Mouse (Mus musculus) heart, adult 8-10 months (tissue): ENCODE results near the gene Wdr24. TPM values are rescaled to one million over a fixed set of nuclear protein-coding genes. Genes with fewer than 3 reads are reported as not detected.
A peak's percentile ranks its signal among the peaks of the same experiment; 100 is the strongest.
"Not testable (repeated sequence)": the region's sequence is repeated elsewhere in the genome, so short reads cannot be mapped to it uniquely, and the experiment has no call there.

Source experiments
- DNase-seq: peaks from one replicate; pipeline ENCODE4 v3.0.0; 2022; ENCODE audit warnings: low spot score
- total RNA-seq, 4 experiments: library from RNA; stranded (reverse); gene quantifications; 2 replicates each; pipeline ENCODE4 v1.2.4; 2022

The Wdr24 gene
- total RNA-seq, 4 experiments from 2014 or later: 11.2 to 12.6 (median 12.1) TPM

DNA sequence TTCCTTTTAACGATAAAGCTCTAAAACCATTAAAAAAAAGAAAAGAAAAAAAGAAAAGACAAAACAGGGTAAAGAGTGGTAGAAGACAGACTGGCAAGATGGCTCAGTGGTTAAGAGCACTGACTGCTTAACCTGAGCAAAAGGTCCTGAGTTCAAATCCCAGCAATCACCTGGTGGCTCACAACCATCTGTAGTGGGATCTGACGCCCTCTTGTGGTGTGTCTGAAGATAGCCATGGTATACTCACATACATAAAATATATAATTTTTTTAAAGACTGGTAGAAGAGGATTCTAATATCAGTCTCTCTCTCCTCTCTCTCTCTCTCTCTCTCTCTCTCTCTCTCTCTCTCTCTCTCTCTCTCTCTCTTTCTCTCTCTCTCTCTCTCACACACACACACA lies 16.0 kb upstream of the Wdr24 start:
- not testable (repeated sequence) for DNase-seq

DNA sequence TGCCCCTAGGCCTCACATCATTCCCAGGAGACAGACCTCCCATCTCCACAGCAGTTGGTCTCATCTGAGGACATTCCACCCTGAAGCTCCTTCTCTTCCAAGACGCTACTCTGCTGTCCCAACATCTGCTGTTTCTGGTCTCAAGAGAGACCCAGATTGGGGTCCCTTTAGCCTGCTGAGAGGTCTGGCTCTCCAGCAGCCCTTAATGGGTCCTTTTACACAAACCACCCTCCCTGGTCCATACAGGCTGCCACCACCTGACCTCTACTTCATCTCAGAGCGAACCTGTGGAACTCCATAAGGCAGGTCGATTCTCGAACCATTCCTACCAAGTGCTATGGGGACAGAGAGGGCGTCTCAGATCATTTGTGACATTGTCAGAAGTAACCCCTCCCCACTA lies 15.4 kb upstream of the Wdr24 start:
- no peak for DNase-seq

DNA sequence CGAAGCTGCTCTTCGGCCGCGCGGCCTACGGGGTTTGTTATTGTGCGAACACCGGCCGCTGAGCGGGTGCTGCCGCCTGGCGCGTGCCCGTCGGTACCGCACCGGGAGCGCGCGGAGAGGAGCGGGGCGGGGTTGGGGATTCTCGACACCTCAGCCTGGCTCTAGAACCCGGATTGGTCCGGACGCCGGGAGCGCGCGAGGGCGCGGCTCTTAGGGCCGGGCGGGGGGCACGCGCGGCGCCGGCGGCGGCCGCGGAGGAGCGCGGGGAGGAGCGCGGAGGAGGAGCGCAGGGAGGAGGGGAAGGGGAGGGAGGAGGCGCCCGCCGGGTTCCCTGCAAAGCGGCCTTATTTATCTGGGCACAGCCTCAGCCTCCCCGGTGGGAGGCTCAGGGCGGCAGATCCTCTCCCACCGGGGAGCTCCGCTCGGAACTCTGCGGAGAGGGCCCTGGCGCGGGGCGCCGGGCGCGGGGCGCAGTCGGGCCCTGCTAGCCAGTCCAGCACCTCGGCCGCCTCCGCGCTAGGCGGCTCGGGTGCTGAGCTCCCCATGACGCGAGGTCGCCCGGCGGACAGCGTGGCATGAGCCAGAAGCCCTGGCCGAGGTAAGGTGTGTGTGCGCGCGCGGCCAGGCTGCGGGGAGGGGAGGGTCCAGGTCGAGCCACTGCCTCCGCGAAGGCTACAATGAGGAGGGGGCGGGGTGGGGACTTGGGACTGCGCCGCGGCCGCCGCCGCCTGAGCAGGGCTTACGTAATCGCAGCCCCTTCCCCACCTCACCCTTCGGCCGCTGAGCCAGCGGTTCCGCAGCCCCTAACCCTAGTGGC lies 14.4 kb upstream of the Wdr24 start, which contains the start of gene Fbxl16:
Gene Fbxl16 (plus strand): TSS at position 297 of the 817 bp plus-strand sequence.
- no peak for DNase-seq

DNA sequence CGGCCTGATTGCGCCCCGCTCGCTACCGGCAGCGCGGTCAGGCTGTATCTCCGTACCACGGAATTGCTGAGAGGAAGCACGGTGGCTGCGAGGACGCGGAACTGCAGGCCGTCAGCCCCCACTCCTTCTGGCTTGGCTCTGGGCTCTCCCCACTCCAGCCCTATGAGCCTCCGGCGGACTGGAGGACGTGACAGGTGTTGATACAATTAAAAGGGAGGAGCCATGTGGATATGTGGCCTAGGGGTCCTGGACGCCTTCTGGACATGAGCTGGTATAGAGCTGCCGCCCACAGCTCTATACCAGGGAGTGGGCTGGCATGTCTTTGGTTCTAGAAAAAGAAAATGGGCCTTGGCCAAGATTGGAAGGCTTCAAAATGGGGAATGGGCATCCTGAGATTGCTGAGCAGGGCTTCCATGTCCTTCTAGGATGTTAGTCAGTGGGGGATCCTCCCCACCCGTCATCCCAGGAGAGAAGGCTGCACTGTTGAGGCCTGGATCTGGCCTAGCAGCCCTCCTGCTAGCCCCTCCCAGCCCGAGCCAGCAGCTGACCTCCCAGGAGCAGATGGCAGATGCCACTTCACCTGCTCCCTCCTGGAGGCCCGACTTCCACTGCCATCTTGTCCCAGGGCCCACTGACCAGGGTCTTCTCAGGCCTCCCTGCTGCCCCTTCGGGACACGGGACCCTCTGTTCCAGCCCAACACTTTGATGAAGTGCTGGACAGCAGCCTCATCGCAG lies 13.7 kb upstream of the Wdr24 start:
- DNase-seq: no peak

DNA sequence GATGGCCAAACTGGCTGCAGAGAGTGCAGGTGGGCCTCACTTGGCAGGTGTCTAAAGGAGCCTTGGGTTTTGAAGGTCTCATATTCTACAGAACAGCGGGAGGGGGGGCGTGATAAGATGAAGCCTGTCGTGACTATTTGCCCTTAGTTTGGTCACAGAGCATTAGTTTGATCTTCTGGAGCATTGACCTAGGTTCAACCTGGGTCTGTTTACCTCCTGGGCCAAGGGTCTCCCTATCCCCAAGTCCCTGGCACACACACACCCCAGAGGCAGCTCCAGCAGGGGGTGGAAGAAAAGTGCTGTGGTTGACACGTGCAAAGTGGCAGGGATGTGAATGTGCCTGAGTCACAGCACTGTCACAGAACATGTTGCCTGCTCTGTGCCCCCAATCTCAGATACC lies 12.5 kb upstream of the Wdr24 start:
- DNase-seq: no peak

DNA sequence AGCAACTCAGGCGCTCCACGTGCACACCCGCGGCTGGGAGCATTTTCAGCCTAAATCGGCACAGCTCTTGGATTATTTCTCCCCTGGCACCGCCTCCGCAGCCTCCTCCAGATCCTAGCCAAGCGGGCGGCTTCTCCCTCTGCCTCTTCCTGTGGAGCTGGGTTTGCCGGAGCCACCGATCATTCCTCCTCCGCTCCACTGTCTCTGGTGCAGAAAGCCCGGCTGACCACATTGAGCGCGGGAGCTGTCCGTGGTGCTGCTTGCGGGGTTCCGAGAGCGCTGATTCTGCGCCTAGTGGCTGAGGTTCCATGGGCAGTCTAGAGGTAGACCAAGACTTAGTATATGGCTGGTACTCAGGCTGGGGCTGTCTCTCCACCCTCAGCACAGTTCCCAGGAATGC lies 10.0 kb upstream of the Wdr24 start:
- no peak for DNase-seq

DNA sequence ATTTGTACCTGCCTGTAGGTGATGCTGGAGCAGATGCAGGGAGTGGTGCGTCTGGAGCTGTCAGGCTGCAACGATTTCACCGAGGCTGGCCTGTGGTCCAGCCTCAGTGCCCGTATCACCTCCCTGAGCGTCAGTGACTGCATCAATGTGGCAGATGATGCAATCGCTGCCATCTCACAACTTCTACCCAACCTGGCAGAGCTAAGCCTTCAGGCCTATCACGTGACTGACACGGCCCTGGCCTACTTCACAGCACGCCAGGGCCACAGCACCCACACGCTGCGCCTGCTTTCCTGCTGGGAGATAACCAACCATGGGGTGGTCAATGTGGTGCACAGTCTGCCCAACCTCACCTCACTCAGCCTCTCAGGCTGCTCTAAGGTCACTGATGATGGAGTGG lies 5.8 kb upstream of the Wdr24 start:
- no peak for DNase-seq

DNA sequence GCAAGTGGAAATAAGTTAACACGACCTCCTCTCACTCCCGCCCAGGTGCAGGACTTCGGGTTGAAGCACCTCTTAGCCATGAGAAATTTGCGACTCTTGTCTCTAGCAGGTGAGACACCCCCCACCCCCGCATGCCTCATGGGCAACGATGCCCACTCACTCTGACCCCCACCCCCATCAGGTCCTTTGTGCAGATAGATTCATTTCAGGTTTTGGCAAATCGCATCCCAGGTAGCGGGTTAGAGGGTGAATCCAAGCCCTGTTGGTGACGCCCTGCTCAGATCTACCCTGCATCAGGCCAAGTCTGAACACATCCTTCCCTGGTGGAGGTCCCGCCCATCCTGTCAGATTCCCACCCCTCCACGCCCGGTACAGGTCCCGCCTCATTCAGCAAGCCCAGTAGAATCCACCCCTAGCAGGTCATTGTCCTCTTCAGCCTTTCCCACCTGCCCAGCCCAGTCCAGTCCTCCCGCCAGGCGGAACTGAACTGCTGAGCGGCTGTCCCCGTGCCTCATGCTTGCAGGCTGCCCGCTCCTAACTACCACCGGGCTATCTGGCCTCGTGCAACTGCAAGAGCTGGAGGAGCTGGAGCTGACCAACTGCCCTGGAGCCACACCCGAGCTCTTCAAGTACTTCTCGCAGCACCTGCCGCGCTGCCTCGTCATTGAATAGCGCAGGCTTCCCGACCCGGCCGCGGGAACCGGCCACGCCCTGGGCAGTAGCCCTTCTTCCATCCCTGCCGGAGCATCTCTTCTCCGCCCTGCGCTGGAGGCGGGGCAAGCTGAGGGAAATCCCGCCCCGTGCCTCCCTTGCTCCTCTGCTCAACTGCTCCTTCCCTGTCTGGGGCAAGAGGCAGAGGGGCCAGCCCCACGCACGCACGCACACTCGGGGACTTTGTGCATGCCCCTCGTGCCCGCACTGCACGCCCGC lies 4.3 kb upstream of the Wdr24 start:
- DNase-seq: no peak

DNA sequence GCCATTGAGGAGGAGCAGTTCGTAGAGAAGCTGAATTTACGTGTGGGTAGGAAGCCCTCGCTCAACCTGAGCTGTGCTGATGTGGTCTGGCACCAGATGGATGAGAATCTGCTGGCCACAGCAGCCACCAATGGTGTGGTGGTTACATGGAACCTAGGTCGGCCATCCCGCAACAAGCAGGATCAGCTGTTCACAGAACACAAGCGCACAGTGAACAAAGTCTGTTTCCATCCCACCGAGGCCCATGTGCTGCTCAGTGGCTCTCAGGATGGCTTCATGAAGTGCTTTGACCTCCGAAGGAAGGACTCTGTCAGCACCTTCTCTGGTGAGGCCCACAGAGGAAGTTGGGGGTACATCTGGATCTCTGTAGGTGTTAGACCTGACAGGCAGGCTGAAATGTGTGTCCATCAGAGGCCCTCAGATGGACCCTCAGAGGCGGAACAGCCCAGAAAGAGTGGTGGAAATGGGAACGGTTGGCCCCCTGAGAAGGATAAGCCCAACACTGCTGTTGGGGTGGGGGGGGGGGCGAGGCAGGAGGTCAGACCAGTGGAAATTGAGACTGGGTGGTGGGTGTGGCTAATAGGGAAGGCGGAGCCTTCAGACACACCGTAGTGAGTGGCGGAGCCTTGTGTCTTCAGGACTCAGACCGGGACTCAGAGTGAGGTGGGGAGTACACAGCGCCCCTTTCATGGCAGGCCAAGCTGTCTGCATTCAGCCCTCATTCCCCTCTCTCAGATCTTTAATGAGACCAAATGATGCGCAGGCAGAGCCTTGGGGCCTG lies 1.1 kb downstream of the Wdr24 start:
- no peak for DNase-seq

DNA sequence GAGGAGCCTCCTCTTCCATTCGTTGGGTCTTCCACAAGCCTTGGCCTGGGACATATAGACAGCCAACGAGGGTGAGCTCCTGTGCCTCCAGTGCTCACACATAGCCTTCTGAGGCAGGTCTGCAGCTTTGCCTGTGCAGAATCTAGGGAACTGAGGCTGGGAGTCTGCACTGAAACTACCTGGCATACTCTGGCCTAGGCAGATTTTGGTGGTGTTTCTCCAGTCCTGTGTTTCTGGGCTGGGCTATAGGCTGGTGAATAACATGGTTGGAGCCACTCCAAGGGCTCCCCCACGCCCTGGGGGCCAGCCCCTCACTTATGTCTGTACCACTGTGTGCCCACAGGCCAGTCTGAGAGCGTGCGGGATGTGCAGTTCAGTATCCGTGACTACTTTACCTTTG lies 1.9 kb downstream of the Wdr24 start:
- no peak for DNase-seq

DNA sequence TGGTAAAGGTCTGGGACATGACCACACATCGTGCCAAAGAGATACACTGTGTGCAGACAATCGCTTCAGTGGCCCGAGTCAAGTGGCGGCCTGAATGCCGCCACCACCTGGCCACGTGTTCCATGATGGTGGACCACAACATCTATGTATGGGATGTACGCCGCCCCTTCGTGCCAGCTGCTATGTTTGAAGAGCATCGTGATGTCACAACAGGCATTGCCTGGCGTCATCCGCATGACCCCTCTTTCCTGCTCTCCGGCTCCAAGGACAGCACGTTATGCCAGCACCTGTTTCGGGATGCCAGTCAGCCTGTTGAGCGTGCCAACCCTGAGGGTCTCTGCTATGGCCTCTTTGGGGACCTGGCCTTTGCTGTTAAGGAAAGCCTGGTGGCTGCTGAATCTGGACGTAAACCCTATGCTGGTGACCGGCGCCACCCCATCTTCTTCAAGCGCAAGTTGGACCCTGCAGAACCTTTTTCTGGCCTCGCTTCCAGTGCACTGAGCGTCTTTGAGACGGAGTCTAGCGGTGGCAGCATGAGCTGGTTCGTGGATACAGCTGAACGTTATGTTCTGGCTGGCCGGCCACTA lies 2.6 kb downstream of the Wdr24 start:
- no peak for DNase-seq

DNA sequence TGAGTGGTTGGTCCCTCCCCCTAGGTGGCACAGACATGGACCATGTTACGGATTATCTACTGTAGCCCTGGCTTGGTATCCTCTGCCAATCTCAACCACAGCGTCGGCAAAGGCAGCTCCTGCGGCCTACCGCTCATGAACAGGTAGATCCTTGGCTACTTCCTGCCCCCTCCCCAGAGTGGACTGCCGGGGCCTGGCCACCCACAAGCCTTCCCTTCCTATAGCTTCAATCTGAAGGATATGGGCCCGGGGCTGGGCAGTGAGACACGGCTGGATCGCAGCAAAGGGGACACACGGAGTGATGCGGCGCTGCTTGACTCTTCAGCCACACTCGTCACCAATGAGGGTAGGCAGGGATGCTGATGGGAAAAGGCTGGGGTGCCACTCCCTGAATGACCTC lies 3.6 kb downstream of the Wdr24 start:
- DNase-seq: no peak

DNA sequence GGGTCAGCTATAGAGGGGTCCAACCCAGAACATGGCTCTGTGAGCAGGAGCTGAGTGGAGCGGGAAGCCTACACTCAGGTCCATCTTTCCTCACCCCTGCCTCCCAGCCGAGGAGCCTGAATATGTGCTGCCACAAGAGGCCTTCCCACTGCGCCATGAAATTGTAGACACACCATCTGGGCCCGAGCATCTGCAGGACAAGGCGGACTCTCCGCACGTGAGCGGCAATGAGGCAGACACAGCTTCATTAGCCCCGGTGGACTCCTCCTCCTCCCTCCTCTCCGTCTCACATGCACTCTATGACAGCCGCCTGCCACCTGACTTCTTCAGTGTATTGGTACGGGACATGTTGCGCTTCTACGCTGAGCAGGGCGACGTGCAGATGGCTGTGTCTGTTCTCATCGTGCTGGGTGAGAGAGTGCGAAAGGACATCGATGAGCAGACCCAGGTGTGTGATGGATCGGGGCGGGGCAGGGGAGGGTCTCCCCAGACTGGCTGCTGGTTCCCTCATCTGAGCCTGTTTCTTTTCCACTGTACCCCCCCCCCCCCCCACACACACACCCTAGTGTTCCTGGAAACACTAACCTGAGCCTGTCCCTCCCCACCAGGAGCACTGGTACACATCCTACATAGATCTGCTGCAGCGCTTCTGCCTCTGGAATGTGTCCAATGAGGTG lies 4.3 kb downstream of the Wdr24 start:
- DNase-seq: no peak

DNA sequence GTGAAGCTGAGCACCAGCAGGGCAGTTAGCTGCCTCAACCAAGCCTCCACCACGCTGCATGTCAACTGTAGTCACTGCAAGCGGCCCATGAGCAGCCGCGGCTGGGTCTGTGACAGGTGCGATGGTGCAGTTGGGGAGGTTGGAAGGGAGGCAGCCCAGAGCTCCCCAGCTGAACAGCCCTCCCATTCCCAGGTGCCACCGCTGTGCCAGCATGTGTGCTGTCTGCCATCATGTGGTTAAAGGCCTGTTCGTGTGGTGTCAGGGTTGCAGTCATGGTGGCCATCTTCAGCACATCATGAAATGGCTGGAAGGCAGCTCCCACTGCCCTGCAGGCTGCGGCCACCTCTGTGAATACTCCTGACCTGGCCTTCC lies 4.8 kb downstream of the Wdr24 start:
- no peak for DNase-seq

DNA sequence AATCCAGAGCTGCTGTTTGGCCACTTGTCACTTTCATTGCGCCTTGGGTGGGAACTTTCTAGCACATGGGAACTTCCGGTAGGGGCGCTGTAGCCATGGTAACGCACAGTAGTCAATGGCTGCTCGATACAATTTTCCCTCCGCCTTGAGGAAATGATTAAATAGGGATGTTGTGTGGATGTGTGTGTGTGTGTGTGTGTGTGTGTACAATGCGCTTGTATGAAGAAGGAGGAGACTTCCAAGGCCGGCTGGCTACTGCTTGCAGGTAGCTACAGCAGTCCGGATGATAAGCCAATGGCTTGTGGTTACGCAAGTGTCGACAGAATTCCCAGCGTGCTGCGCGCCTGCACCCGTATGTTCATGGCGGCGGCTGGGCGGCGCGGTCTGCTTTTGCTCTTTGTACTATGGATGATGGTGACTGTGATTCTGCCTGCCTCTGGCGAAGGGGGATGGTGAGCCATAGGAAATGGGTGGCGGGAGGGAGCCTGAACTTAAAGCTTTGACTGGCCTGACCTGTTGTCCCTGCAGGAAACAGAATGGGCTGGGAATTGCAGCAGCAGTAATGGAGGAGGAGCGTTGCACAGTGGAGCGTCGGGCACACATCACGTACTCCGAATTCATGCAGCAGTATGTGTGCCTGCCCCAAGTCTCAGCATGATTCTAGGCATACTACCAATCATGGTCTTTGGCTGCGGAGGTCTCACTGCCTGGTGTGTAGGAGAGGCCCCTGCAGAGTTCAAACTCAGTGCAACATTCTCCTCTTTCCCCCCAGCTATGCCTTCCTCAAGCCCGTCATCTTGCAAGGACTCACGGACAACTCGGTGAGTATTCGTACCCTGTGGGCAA lies 5.5 kb downstream of the Wdr24 start, which contains the start of gene Jmjd8:
Gene Jmjd8 (plus strand): TSS at position 156 of the 846 bp plus-strand sequence.
- DNase-seq: peak; percentile 76

DNA sequence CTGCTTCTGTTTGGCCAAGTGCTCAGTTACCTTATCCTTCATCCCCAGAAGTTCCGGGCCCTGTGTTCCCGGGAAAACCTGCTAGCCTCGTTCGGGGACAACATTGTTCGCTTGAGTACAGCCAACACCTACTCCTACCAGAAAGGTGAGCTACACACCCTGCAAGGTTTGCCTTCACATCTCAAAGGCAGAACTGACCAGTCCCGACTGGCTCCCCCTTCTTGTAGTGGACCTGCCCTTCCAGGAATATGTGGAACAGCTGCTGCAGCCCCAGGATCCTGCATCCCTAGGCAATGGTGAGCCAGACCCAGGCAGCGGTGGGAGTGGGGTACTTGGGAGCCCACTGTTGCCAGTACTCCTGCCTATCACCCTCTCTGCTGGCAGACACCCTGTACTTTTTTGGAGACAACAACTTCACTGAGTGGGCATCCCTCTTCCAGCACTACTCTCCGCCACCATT lies 6.2 kb downstream of the Wdr24 start:
- no peak for DNase-seq

DNA sequence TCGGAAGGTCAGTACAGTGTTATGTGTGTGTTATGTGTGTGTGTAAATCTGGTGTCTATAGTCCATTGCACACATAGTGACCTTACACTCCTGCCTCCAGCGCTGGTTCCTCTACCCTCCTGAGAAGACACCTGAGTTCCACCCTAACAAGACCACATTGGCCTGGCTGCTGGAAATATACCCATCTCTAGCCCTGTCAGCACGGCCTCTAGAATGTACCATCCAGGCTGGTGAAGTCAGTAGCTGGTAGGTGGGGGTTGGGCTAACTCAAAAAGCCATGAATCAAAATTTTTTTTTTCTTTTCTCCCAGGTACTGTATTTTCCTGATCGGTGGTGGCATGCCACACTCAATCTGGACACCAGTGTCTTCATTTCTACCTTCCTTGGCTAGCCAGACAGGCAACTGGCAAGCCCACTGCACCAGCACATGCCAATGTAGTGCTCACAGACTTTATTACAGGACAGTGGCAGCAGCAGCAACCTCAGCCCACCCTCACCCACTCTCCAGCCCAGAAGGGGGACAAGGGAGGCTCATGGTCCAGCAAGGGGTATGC lies 6.8 kb downstream of the Wdr24 start:
- no peak for DNase-seq

DNA sequence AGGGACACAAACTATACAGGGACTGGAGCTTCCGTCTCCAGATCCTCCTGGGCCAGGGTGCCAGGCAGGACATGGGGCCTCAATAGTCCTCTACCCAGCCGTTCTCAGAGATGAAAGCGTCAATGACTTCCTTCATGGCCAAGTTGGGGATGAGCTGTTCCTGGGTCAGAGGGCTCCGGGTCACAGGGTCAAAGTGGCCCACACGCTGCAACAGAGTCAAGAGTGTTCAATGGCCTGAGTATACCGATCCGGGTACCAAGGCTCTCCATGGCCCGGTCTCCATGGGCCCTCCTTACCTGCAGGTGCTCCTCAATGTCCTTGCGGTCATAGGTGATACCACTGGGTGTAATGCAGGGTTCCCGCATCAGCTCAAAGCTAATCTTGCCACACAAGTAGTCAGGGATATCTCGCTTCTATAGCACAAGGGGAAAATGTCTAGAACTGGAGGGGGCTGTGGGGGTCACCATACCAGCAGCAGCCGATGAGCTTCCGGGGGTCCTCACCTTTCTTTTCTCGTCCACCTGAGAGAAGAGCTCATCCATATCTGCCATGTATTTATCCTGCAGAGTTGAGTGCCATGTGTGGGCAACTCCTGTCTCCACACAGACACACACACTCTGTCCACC lies 7.5 kb downstream of the Wdr24 start:
- no peak for DNase-seq
